Mouse (Mus musculus) kidney, embryonic 14.5 days (tissue): ENCODE results near the gene Eif3i. TPM values are rescaled to one million over a fixed set of nuclear protein-coding genes. Genes with fewer than 3 reads are reported as not detected.
"Not testable (repeated sequence)": the region's sequence is repeated elsewhere in the genome, so short reads cannot be mapped to it uniquely, and the experiment has no call there.

Source experiments
- ATAC-seq: fragments of 200-750 bp; cut with Nextera tagmentation; 2 replicates; pipeline ENCODE4 v1.8.0; 2017; ENCODE audit warnings: moderate number of reproducible peaks, mild to moderate bottlenecking, moderate TSS enrichment, moderate library complexity; ENCODE audit not compliant: low FRiP score, low TSS enrichment
- H3K27ac ChIP-seq: fragments of 300-500 bp; sonication (generic); 2 replicates; pipeline ENCODE4 v1.5.1; 2014; ENCODE audit warnings: low read depth, mild to moderate bottlenecking, low read length, moderate library complexity, mixed read lengths
- H3K27me3 ChIP-seq: fragments of 300-500 bp; sonication (generic); 2 replicates; pipeline ENCODE4 v1.6.1; 2014; ENCODE audit warnings: mild to moderate bottlenecking, low read length; ENCODE audit not compliant: control insufficient read depth, insufficient read depth
- H3K36me3 ChIP-seq: fragments of 300-500 bp; sonication (generic); 2 replicates; pipeline ENCODE4 v1.6.1; 2014; ENCODE audit warnings: low read length, mixed read lengths; ENCODE audit not compliant: control insufficient read depth, insufficient read depth
- H3K4me1 ChIP-seq: fragments of 300-500 bp; sonication (generic); 2 replicates; pipeline ENCODE4 v1.6.1; 2014; ENCODE audit warnings: low read length, mixed read lengths; ENCODE audit not compliant: control insufficient read depth, insufficient read depth
- H3K4me2 ChIP-seq: fragments of 300-500 bp; sonication (generic); replicated peaks from 2 replicates; pipeline ENCODE4 v1.6.1; 2014; ENCODE audit warnings: low read depth, mild to moderate bottlenecking, low read length
- H3K4me3 ChIP-seq: fragments of 300-500 bp; sonication (generic); 2 replicates; pipeline ENCODE4 v1.5.1; 2014; ENCODE audit warnings: mild to moderate bottlenecking, low read length
- H3K9ac ChIP-seq: fragments of 300-500 bp; sonication (generic); 2 replicates; pipeline ENCODE4 v1.6.1; 2014; ENCODE audit warnings: low read depth, mild to moderate bottlenecking, low read length, moderate library complexity
- H3K9me3 ChIP-seq: fragments of 300-500 bp; sonication (generic); 2 replicates; pipeline ENCODE4 v1.6.1; 2016; ENCODE audit warnings: low read length; ENCODE audit not compliant: control insufficient read depth
- WGBS: fragments of 180-500 bp; shearing (Covaris S2); extraction: QIAGEN DNeasy Blood & Tissue Kit; methylation state at CpG from one replicate; pipeline ENCODE4 v1.1.7; 2014; 5-methylcytosine and 5-hydroxymethylcytosine counted together
- microRNA-seq: library from miRNA; unstranded; fragments of <30 nt; microRNA quantifications from one replicate; pipeline ENCODE4, GENCODE M21; 2016
- polyA plus RNA-seq: library from polyadenylated mRNA; unstranded; fragments of >200 nt; fragmentation: Nextera tagmentation; extraction: Ambion mirVana; gene quantifications from 2 replicates; pipeline ENCODE4 v1.2.1, GENCODE M21; 2014

Gene Eif3i
- polyA plus RNA-seq, 1 experiment from 2014 or later: 340 TPM

DNA sequence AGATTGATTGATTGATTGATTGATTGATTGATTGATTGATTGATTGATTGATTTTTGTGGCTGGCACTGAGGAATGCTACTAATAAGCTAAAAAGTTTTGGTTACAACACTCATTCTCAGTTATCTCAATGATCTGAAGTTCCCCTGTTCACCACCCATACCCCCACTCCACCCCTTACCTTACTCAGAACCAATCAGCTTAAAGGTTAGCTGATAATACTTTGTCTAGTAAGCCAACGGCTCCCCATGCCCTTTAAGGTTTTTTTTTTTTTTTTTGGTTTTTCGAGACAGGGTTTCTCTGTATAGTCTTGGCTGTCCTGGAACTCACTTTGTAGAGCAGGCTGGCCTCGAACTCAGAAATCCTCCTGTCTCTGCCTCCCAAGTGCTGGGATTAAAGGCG, 52.8 kb downstream of the Eif3i start:
- not testable (repeated sequence) for H3K27ac ChIP-seq, H3K4me3 ChIP-seq, H3K27me3 ChIP-seq, H3K9ac ChIP-seq, H3K36me3 ChIP-seq, H3K9me3 ChIP-seq, ATAC-seq, H3K4me1 ChIP-seq, H3K4me2 ChIP-seq
- WGBS: 81% methylated on average over 4 of the region's 4 CpGs

DNA sequence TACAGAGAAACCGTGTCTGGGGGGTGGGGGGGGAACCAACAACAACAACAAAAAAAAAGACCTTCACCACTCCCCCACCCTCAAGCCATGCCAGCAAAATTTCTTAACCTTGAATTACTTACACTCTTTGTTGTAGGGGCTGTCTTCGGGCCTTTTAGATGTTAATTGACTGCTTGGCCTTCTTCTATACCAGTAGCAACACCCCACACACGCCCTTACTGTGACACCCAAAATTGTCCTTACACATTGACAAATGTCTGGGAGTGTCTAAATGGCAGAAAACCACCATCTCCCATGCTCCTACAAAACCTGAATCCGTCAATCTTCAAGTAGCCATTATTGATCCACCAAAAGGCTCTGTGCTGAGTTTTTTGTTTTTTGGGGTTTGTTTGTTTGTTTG, 56.3 kb downstream of the Eif3i start:
- Histone ChIP-seq H3K9me3 (no peaks in the 10 kb centered on the region), H3K27ac (no peak overlapping the region), H3K27me3 (no peaks in the 10 kb centered on the region), H3K4me3 (no peak overlapping the region), H3K9ac (no peak overlapping the region), H3K4me1 (peaks cover 18% of the 10 kb centered on the region), H3K4me2 (no peak overlapping the region), H3K36me3 (peaks cover 8% of the 10 kb centered on the region)
- no peak for ATAC-seq
- 88% methylated on average over 4 of the region's 4 CpGs for WGBS

DNA sequence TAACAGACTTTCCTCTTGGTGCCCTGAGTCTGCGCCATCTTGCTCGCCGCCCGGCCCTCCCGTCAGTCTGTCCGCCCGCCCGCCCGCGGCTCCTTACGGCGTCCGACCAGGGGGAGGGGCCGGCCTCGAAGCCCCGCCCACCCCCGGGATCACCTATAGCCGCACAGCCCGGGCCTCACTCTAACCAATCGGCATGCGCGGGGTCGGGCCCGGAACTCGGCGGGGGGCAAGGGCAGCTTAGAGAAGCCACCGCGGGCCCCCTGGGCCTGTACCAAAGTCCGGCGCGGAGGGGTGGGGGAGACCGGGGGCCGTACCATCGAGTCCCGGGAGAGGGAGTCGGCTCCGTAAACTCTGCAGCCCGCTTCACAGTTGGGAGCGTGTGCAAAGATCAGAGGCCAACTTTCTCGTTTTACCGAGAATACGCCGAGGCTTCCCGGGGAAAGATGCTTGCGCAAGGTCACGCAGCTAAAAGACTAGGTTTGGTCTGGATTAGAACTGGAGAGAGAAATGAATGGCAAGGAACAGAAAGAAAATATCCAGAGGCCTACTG, 57.8 kb downstream of the Eif3i start, which contains the start of gene Hdac1:
TSS of gene Hdac1 (minus strand) at position 122 of the 550 bp plus-strand sequence.
- Histone ChIP-seq H3K4me1 (peaks cover 18% of the 10 kb centered on the region), H3K4me3 (peak within 1 kb of the TSS; percentile 89), H3K4me2 (peak within 1 kb of the TSS; percentile 78), H3K27ac (peak within 1 kb of the TSS; percentile 80), H3K9me3 (no peaks in the 10 kb centered on the region), H3K36me3 (peaks cover 18% of the 10 kb centered on the region), H3K27me3 (no peaks in the 10 kb centered on the region), H3K9ac (peak within 1 kb of the TSS; percentile 88)
- under 1% methylated on average over 45 of the region's 46 CpGs for WGBS
- peak; percentile 99 for ATAC-seq

Small RNAs within 50 kb of the gene (microRNA-seq; reads per million reads assigned to microRNA genes)
- gene Mir8119: not detected

Other genes starting within 250 kb of the Eif3i start
- 7.9 and 13.3 TPM in 2 replicates for gene Zbtb8a, start 222.5 kb downstream of the Eif3i start, polyA plus RNA-seq
- 2.3 and 3.1 TPM in 2 replicates for gene Zbtb8b, start 159.8 kb downstream of the Eif3i start, polyA plus RNA-seq
- gene Bsdc1, start 139.1 kb downstream of the Eif3i start, polyA plus RNA-seq: 20.5 and 23.3 TPM in 2 replicates
- not detected in 2 replicates for gene Tssk3, start 109.6 kb downstream of the Eif3i start, polyA plus RNA-seq
- 0.39 TPM in 1 of 2 replicates, not detected in the other for gene Fam229a, start 109.5 kb downstream of the Eif3i start, polyA plus RNA-seq
- 823 and 993 TPM in 2 replicates for gene Marcksl1, start 87.1 kb downstream of the Eif3i start, polyA plus RNA-seq
- gene Hdac1, start 57.9 kb downstream of the Eif3i start, polyA plus RNA-seq: 245 and 265 TPM in 2 replicates
- 11.4 and 14.1 TPM in 2 replicates for gene Lck, start 27.0 kb downstream of the Eif3i start, polyA plus RNA-seq
- gene Fam167b, start 22.1 kb downstream of the Eif3i start, polyA plus RNA-seq: 17.7 and 19.7 TPM in 2 replicates
- gene Tmem234, start within 50 bp of the Eif3i start, polyA plus RNA-seq: 213 and 219 TPM in 2 replicates
- gene Dcdc2b, start 13.6 kb upstream of the Eif3i start, polyA plus RNA-seq: 1.9 and 2.0 TPM in 2 replicates
- gene Iqcc, start 18.5 kb upstream of the Eif3i start, polyA plus RNA-seq: 30.1 and 30.6 TPM in 2 replicates
- gene Ccdc28b, start 23.3 kb upstream of the Eif3i start, polyA plus RNA-seq: 48.6 and 56.0 TPM in 2 replicates
- gene Txlna, start 40.4 kb upstream of the Eif3i start, polyA plus RNA-seq: 44.9 and 103 TPM in 2 replicates
- 13.2 and 14.7 TPM in 2 replicates for gene Kpna6, start 72.1 kb upstream of the Eif3i start, polyA plus RNA-seq
- gene Tmem39b, start 96.2 kb upstream of the Eif3i start, polyA plus RNA-seq: 27.2 and 49.0 TPM in 2 replicates
- gene Khdrbs1, start 141.7 kb upstream of the Eif3i start, polyA plus RNA-seq: 100 and 131 TPM in 2 replicates
- gene Ptp4a2, start 210.6 kb upstream of the Eif3i start, polyA plus RNA-seq: 253 and 276 TPM in 2 replicates